Mouse (Mus musculus) spleen, embryonic (tissue): ENCODE measurements around the gene Mettl2.
"Not testable (repeated sequence)": the region's sequence is repeated elsewhere in the genome, so short reads cannot be mapped to it uniquely, and the experiment has no call there.

Experiments used
- CTCF ChIA-PET: fragments of 350-600 bp; sonication (Branson Sonifier 250); formaldehyde crosslinking; loops from one replicate; lab custom pipeline; 2022; lab: Charles Lee

Mettl2 gene

GRCm38 (mm10) chr11:105125735-105126519 is at the start of gene Mettl2:
Mettl2 (plus strand) TSS chr11:105126425.
- CTCF ChIA-PET: interaction anchor here (0.6 kb wide), 1 partner anchor 83 kb away, joined by 4 read pairs; no protein-coding TSS in a partner anchor

GRCm38 (mm10) chr11:105112448-105112847 is 13.8 kb upstream of the Mettl2 start:
- CTCF ChIA-PET: not testable (repeated sequence)

DNA sequence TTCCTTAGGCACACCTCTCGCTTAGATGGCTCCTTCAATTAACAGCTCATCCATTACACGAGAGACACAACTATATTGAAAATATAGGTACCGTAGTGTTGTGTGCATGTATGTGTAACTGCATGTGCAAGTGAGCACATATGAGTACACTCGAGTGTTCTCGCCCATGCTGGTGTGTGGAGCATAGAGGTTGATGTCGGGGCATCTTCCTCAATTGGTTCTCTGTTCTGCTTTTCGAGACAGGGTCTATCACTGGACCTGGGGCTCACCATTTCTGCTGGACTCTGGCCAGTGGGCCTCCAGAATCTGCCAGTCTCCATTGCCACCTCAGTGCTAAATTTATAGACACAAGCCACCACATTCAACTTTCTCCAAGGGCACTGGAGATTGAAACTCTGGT is 8.4 kb upstream of the Mettl2 start:
- CTCF ChIA-PET: no interaction called here

DNA sequence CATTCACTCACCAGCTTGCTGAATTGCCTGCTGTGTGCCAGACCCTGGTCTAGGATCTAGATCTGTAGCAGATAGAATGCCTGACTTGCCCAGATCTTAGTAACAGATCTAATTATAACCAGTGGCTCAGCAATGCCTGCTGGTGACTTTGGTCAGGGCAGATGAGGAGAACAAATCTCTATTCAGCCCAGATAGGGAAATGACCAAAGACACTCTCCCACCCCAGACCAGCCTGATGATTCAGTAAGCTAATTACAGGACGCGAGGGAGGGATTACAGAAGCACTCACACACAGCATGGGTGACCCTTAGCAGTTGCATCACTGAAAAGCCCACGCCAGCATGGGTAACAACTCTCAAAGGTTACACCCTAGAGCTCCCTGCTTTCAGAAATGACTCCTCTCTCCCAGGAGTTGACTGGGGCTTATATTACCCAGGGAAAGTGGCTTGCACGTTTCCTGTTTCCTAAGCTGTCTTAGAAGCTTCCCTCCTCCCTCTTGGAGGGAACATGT is 5.6 kb upstream of the Mettl2 start:
- CTCF ChIA-PET: no interaction called here

DNA sequence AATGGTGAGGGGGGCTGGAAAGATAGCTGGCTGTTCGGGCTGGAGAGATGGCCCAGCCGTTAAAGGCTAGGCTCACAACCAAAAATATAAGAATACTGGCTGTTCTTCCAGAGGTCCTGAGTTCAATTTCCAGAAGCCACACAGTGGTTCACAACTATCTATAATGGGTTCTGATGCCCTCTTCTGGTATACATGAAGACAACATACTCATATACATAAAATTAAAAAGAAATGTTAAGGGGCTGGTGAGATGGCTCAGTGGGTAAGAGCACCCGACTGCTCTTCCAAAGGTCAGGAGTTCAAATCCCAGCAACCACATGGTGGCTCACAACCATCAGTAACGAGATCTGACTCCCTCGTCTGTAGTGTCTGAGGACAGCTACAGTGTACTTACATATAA is 4.4 kb upstream of the Mettl2 start:
- CTCF ChIA-PET: not testable (repeated sequence)

- CTCF ChIA-PET: interaction anchor here (0.6 kb wide), 1 partner anchor 58 kb away, joined by 3 read pairs; no protein-coding TSS in a partner anchor
These were observed 2.2 kb upstream of the Mettl2 start for GRCm38 (mm10) chr11:105123986-105124385.

GRCm38 (mm10) chr11:105126520-105127029 is 350 bp downstream of the Mettl2 start:
- CTCF ChIA-PET: no interaction called here

- CTCF ChIA-PET: interaction anchor here (0.6 kb wide), 1 partner anchor 19 kb away, joined by 3 read pairs; no protein-coding TSS in a partner anchor
These were observed 9.5 kb downstream of the Mettl2 start for GRCm38 (mm10) chr11:105135692-105136091.

GRCm38 (mm10) chr11:105137255-105137654 is 11.0 kb downstream of the Mettl2 start:
- CTCF ChIA-PET: not testable (repeated sequence)

- CTCF ChIA-PET: interaction anchor here (0.6 kb wide), 1 partner anchor 27 kb away, joined by 6 read pairs; no protein-coding TSS in a partner anchor
These were observed 14.3 kb downstream of the Mettl2 start for GRCm38 (mm10) chr11:105140512-105140911.

GRCm38 (mm10) chr11:105141115-105141514 is 14.9 kb downstream of the Mettl2 start:
- CTCF ChIA-PET: no interaction called here

- CTCF ChIA-PET: no interaction called here
These were observed 17.3 kb downstream of the Mettl2 start for GRCm38 (mm10) chr11:105143564-105143963.

GRCm38 (mm10) chr11:105144084-105144483 is 17.9 kb downstream of the Mettl2 start:
- CTCF ChIA-PET: no interaction called here

DNA sequence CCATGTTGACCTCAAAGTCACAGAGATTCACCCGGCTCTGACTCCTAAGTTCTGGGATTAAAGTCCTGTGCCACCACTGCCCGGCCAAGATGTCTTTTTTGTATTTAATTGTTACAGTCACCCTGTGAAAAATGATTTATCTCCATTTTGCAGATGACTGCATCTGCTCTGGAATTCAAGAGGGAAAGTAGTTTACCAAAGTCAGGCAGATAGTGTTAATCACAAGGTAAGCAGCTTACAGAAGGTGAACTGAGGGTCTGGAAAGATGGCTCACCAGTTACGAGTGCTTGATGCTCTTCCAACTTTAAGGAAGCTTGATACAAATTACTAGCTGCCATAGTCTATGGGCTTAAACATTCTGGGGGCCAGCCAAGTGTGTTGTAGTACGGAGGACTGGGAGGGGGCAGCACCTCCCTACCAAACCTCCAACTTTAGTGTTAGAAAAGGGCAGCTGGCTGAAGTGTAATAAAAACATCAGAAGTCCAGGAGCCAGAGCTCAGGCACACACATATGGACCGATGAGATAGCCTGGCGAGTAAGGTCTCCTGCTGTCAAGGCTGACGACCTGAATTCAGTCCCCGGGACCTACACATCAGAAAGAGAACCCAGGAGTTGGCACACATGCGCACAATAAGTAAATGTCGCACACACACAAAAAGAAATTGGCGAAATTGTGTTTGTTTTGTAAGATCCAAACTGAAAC is 18.4 kb downstream of the Mettl2 start:
- CTCF ChIA-PET: no interaction called here

- CTCF ChIA-PET: no interaction called here
These were observed 19.0 kb downstream of the Mettl2 start for GRCm38 (mm10) chr11:105145211-105145610.

- CTCF ChIA-PET: no interaction called here
These were observed 20.4 kb downstream of the Mettl2 start, which contains the start of gene Gm10842 for GRCm38 (mm10) chr11:105146593-105146992. Gm10842 (plus strand) TSS chr11:105146893.

DNA sequence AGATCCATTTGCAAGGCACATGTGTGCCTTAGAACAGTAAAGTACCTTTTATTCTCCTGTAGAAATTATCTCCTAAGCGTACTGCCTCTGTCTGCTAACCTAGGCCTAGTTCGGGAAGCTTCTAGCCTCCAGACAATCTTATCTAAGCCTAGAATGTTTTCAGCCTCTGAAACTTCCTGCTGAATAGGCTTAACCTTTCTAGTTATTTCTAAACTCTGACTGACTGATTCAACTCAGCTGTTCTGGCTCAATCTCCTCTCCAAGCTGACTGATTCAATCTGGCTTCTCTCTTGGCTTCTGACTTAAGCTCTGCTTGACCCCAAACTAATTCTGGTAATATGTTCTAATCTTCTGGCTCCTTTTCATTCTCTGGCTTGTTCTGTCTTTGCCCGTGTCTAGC is 23.1 kb downstream of the Mettl2 start:
- CTCF ChIA-PET: no interaction called here

DNA sequence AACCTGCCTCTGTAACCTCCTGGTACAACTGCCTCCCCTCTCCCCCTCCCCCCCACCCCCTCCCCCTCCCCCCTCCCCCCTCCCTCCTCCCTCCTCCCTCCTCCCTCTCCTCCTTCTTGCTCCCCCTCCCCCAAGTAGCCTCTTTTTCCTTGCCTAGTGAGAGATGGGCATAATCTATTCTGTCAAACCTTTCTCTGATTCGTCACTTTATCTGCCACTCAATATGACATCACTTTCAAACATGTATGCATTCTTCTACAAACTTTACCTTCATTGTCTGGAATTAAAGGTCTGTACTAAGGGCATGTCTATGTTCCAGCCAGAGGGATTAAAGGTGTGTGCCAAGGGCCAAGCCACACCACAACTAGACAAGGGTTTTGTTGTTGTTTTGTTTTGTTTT is 23.5 kb downstream of the Mettl2 start:
- CTCF ChIA-PET: no interaction called here

DNA sequence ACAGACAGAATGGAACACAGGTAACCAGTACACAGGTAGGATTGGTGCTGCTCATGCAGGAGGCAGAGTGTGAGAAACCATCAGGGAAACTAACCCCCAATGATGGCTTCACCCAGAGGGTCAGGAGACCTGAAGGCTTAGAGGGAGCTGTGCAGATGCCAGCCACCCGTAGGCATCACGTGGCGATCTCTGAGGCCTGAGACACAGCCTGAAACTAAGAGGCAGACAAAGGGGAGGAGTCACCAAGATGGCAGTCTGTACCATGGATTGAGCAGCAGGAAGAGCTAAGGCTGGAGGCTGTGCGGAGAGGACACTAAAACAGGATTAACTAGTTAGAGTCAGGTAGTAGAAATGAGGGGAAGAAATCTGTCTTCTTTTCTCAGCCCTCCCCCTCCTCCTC is 24.5 kb downstream of the Mettl2 start:
- CTCF ChIA-PET: no interaction called here

DNA sequence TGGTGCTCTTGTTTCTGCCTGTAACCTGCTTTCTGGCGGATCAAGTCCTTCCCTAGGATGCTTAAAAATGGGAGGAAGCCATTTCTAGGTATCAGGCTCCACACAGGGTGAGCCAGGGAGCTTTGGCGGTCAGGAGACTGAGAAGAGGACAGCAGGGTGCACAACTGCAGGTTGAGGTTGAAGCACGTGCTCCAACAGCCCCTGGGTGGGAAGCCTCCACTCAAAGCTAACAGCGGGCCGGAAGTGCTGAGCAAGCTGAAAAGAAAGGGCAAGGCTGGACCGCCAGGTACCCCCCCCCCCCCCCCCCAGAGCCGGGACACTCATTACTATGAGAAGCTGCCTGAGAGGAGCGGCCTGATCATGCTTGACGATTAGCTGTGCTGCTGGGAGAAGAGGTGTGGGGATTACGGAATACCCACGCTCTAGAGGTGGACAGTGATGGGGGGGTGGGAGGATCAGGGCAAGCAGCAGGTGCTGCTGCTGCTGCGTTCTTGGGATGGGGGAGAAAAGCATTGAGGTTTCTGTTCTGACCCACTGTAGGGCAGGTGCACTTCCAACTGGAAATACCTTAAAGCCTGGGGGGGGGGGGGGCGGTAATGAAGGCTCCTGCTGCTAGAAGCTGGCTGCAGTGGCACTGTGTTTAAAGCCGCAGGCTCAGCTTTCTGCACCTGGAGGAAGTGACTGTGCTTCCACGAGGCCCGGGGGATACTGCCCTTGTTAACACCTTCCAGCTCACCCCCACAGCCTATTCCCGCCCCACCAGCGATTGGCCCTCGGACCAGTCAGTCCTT is 25.2 kb downstream of the Mettl2 start:
- CTCF ChIA-PET: interaction anchor here (0.6 kb wide), 2 partner anchors 43 to 564 kb away, joined by 4 read pairs; no protein-coding TSS in a partner anchor

GRCm38 (mm10) chr11:105152017-105152300 is 25.7 kb downstream of the Mettl2 start:
- CTCF ChIA-PET: interaction anchor here (0.6 kb wide), 2 partner anchors 43 to 564 kb away, joined by 4 read pairs; no protein-coding TSS in a partner anchor
